Mouse (Mus musculus) embryonic fibroblast, embryonic 13.5 days (primary cell): ENCODE data around the gene Rab3b. TPM values are rescaled to one million over a fixed set of nuclear protein-coding genes. Genes with fewer than 3 reads are reported as not detected.

Source experiments
- H3K27ac ChIP-seq: 2 replicates; pipeline ENCODE4 v1.5.1; 2012; ENCODE audit warnings: low read length, control low read depth, inconsistent platforms; ENCODE audit not compliant: insufficient read depth
- H3K4me1 ChIP-seq: 2 replicates; pipeline ENCODE4 v1.6.1; 2011; ENCODE audit warnings: low read length; ENCODE audit not compliant: control insufficient read depth, insufficient read depth
- H3K4me3 ChIP-seq: 2 replicates; pipeline ENCODE4 v1.5.1; 2011; ENCODE audit warnings: mild to moderate bottlenecking, control low read depth, low read length; ENCODE audit not compliant: insufficient read depth
- CTCF ChIP-seq: IDR thresholded peaks from 2 replicates; pipeline ENCODE4 v1.5.1; 2011; ENCODE audit warnings: mild to moderate bottlenecking, control low read depth, low read length, moderate library complexity, borderline replicate concordance; ENCODE audit not compliant: insufficient read depth
- POLR2A ChIP-seq: IDR thresholded peaks from 2 replicates; pipeline ENCODE4 v1.6.1; 2011; ENCODE audit warnings: low read depth, mild to moderate bottlenecking, control low read depth, low read length, moderate library complexity
- polyA plus RNA-seq: library from polyadenylated mRNA; stranded (reverse); fragments of >200 nt; gene quantifications from 2 replicates; pipeline ENCODE4 v1.2.4, GENCODE M21; 2011; ENCODE audit warnings: low read depth; ENCODE audit not compliant: missing spikeins, insufficient read length

Rab3b gene
- polyA plus RNA-seq, 1 experiment: 4.8 TPM

DNA sequence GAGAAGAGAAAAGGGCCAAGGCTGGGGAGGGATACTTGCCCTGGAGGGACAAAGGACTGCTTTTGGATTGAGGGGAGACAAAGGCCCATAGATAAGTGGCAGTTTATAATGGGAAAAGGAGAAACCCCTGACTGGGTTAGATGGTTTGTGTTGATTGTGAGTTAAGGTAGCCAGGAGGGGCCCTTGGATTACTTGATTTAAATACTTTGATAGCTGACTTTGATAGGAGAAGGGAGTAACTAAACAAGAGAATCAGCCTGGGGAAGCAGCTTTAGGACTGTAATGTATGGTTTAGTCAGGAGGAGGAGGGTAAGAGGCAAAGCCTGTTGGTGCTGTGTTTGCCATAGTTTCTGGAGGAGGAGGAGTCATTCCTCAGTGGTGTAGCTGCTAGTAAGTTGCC is 35.5 kb upstream of the Rab3b start:
- peaks cover 1% of the 10 kb centered on the region; the same call in 1 of the 2 replicates for H3K4me1 ChIP-seq
- H3K4me3 ChIP-seq: no peak overlapping the region
- no peak for TF ChIP-seq POLR2A
- H3K27ac ChIP-seq: no peak overlapping the region

DNA sequence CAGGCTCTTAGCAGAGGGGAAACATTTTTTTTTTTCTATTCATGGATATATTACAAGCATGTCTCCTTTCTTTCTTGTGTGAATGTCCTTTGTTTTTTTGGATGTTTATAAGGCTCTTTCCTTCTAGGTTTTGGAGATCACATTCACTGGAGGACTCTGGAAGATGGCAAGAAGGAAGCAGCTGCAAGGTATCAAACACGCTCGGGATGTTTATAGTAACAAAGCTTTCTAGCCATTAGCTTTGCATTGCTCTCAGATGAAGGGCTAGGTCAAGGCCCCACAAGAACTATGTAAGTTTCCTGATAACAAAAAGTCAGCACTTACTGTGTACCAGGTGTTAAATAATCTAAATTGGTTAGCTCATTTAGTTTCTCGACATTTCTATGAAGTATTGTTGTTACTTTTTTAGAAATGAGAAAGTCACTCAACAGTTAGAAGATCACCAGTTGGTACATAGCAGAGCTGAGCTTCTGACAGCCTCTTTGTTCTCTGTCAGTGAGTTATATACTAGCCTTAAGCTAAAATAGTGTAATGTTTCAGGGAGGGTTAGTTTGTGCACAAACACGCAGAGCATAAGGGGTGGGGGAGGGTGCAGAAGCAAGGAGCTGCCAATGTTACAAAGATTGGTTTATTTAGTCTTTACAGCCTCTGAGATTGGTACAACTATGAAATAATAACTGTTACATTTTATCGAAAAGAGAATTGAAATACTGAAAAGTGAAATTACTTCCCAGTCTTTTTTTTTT is 32.9 kb upstream of the Rab3b start:
- Histone ChIP-seq H3K4me1 (no peaks in the 10 kb centered on the region; the same call in none of the 2 replicates), H3K4me3 (no peak overlapping the region), H3K27ac (no peak overlapping the region)
- TF ChIP-seq POLR2A (no peak), CTCF (no peak)

DNA sequence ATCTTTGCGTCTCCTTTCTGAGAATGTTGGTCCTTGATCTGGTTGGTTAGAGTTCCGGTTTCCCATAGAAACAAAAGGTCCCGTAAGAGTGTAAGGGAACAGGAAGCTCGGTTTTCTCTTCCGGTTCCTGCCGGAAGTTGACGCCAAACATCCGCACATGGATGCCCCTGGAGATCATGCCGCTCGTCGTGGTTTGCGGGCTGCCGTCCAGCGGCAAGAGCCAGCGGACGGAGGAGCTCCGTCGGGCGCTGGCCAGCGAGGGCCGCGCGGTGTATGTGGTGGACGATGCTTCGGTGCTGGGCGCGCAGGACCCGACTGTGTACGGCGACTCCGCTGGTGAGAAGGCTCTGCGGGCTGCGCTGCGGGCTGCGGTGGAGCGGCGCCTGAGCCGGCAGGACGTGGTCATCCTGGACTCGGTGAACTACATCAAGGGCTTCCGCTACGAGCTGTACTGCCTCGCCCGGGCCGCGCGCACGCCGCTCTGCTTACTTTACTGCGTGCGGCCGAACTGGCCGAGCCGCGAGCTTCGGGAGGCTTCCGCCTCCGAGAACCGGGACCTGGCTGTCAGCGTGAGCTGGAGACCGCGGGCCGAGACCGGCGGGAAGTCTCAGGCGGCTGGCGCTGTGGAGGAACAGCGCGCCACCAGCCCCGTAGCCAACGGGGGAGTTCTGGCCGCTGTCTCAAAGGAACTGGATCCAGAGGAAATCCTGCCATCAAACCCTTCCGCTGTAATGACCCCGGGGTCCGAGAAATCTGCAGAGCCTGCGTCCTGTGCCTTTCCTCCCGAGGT is 31.0 kb upstream of the Rab3b start, which contains the start of gene Kti12:
Gene Kti12 (plus strand): TSS at position 71 of the 790 bp plus-strand sequence.
- Histone ChIP-seq H3K27ac (peak within 1 kb of the TSS; percentile 12; the same call in 1 of the 2 replicates), H3K4me3 (peak within 1 kb of the TSS; percentile 64), H3K4me1 (no peaks in the 10 kb centered on the region; the same call in none of the 2 replicates)
- TF ChIP-seq CTCF: no peak
- peak; percentile 75 for TF ChIP-seq POLR2A

DNA sequence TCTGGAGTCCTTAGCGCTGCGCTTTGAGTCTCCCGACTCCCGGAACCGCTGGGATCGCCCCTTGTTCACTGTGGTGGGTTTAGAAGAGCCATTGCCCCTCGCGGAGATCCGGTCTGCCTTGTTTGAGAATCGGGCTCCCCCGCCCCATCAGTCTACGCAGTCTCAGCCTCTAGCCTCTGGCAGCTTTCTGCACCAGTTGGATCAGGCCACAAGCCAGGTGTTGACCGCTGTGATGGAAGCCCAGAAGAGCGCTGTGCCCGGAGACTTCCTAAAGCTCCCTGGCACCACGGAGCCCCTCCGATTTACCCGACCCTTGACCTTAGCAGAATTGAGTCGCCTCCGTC is 30.4 kb upstream of the Rab3b start, which contains the start of gene A730015C16Rik:
Gene A730015C16Rik (minus strand): TSS at position 115 of the 344 bp plus-strand sequence.
- TF ChIP-seq CTCF: no peak
- no peak for TF ChIP-seq POLR2A
- no peaks in the 10 kb centered on the region; the same call in none of the 2 replicates for H3K4me1 ChIP-seq
- H3K4me3 ChIP-seq: peak within 1 kb of the TSS; percentile 64
- peak within 1 kb of the TSS; percentile 12; the same call in 1 of the 2 replicates for H3K27ac ChIP-seq

DNA sequence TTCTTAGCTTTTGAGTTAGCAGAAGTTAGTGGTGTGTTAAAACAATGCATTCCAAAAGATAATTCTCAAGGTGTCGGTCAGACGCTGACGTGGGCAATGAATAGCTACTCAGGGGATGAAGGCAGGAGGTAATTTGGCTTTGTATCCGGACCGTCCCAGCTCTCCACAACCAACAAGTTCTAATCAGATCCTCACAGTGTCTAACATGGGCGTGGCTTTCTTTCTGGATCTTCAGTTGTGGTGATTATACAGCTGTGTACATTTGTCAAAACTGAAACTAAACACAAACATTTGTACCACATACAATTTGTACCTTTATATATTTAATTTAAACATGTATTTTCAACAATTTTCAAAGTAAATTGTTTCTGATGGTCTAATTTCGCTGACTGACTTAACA is 12.1 kb upstream of the Rab3b start:
- H3K4me3 ChIP-seq: no peak overlapping the region
- TF ChIP-seq CTCF (no peak), POLR2A (no peak)
- H3K27ac ChIP-seq: no peak overlapping the region
- H3K4me1 ChIP-seq: no peaks in the 10 kb centered on the region

DNA sequence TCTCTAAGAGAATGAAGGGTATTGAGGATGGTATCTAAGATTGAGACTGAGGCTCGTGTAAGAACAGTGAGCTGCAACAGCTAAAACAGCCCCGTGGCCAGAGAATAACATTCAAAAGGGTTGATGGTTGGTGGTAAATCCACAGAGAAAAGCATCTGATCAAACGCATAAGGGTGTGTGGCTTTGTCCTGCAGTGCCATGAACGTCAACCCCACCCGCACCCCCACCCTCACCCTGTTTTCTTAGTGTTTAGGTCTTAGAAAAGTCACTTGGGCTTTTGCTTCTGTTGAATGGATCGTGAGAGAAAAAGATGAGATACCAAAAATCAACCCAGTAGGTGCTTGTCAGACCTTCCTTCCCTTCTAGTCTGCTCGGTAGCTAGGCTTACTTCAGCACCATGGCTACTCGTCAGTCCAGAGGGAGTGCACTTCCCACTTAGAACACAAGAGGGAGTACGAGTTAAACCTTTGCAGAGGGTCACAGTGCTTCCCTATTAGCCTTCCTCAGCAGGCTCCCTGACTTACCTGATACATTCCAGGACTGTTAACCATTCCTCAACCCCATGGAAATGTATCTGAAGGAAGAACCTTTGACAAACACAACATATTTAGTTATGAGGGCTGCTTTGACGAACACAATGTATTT is 9.0 kb upstream of the Rab3b start:
- Histone ChIP-seq H3K4me3 (no peak overlapping the region), H3K27ac (no peak overlapping the region), H3K4me1 (no peaks in the 10 kb centered on the region)
- TF ChIP-seq POLR2A: no peak
- TF ChIP-seq CTCF: peak; percentile 74; the same call in 1 of the 2 replicates

DNA sequence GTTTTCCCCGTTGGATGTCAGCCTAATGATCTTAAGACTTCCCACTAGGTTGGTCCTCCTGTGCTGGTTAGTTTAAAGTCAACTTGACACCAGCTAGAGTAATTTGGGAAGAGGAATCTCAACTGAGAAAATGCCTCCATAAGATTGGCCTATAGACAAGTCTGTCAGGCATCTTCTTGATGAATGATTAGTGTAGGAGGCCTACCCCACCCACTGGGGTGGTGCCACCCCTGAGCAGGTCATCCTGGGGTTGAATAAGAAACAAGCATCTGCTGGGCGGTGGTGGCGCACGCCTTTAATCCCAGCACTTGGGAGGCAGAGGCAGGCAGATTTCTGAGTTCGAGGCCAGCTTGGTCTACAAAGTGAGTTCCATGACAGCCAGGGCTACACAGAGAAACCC is 5.1 kb upstream of the Rab3b start:
- no peak overlapping the region for H3K27ac ChIP-seq
- TF ChIP-seq POLR2A: no peak
- H3K4me1 ChIP-seq: no peaks in the 10 kb centered on the region
- no peak overlapping the region for H3K4me3 ChIP-seq

DNA sequence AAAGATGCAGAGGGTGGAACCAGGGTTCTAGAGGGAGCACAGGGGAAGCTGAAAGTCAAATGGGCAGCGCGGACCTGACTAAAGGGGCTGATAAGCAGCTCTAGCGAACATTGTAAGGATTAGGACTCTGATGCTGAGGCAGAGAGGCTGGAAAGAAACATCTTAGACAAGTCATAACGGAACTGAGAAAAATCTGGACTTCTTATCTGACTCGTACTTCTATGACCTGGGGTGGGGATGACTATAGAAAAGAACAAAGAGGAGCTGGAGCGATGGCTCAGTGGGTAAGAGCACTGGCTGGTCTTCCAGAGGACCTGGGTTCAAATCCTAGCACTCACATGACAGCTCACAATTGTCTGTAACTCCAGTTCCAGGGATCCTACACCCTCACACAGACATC is 962 bp upstream of the Rab3b start:
- TF ChIP-seq CTCF: no peak
- TF ChIP-seq POLR2A: no peak
- H3K4me1 ChIP-seq: peaks cover 3% of the 10 kb centered on the region; the same call in 1 of the 2 replicates
- no peak overlapping the region for H3K27ac ChIP-seq
- H3K4me3 ChIP-seq: no peak overlapping the region

DNA sequence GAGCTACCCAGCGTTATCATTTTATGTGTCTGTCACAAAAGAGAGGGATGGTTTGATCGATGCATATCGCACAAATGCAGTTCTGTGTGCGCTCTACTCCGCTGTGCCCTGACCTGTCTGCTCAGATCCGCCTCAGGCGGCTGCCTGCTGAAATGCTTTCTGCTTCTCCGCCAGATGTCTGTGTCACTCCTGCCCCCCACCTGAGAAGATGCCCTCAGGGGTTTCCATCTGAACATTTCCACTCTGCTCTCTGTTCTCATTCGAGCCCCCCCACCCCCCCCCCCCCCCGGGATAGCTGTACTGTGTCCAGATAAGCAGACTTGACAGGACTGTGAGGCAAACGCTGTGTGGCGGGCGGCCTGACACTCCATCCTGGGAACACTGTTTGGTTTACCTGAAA is 5.0 kb downstream of the Rab3b start:
- Histone ChIP-seq H3K27ac (no peak overlapping the region), H3K4me1 (peaks cover 3% of the 10 kb centered on the region), H3K4me3 (no peak overlapping the region)
- TF ChIP-seq POLR2A: no peak

DNA sequence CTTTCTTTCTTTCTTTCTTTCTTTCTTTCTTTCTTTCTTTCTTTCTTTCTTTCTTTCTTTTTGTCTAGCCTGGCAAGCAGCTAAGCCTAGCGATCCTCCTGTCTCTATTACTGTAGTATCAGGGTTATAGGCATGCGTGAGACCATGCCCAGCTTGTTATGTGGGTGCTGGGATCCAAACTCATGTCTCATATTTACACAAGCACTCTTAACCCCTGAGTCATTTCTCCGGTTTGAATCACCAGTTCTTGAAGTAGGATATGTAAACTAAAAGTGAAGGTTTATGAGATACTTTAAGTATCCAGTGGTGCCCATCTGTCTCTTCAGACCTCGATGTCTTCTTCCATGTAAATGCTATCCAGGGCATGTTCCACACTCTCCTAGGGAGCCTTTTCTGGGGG is 8.6 kb downstream of the Rab3b start:
- no peak overlapping the region for H3K4me3 ChIP-seq
- TF ChIP-seq POLR2A (no peak), CTCF (no peak)
- peak overlapping the region; percentile 91 for H3K27ac ChIP-seq
- H3K4me1 ChIP-seq: no peaks in the 10 kb centered on the region; the same call in 1 of the 2 replicates
